Mouse (Mus musculus) adrenal gland, postnatal 36 days (tissue): ENCODE results near the gene Arid4b. TPM values are rescaled to one million over a fixed set of nuclear protein-coding genes. Genes with fewer than 3 reads are reported as not detected.

Source experiments
- DNase-seq, 2 experiments: peaks; one replicate each; pipeline ENCODE4 v3.0.0; 2021; ENCODE audit warnings: mixed read lengths in 1 of 2
- total RNA-seq, 2 experiments: library from RNA; stranded (reverse); gene quantifications; 2 replicates each; pipeline ENCODE4 v1.2.3; 2021

Gene Arid4b
- total RNA-seq, 2 experiments from 2014 or later: 29.6 to 32.4 TPM

GRCm38 (mm10) chr13:14062209-14063012, 621 bp upstream of the Arid4b start:
- no peak for DNase-seq

- no peak for DNase-seq
These were observed 875 bp downstream of the Arid4b start for GRCm38 (mm10) chr13:14063942-14064271.

GRCm38 (mm10) chr13:14064341-14065027, 1.5 kb downstream of the Arid4b start:
- DNase-seq: peak; percentile 41 to 54

GRCm38 (mm10) chr13:14065028-14065380, 2.0 kb downstream of the Arid4b start:
- no peak for DNase-seq

GRCm38 (mm10) chr13:14065701-14066100, 2.7 kb downstream of the Arid4b start:
- DNase-seq: no peak

- DNase-seq: no peak
These were observed 5.0 kb downstream of the Arid4b start for GRCm38 (mm10) chr13:14068035-14068434.

GRCm38 (mm10) chr13:14069291-14069690, 6.3 kb downstream of the Arid4b start:
- DNase-seq: no peak

- DNase-seq: no peak
These were observed 11.3 kb downstream of the Arid4b start for GRCm38 (mm10) chr13:14074371-14074770.

GRCm38 (mm10) chr13:14075326-14075725, 12.3 kb downstream of the Arid4b start:
- DNase-seq: no peak

- DNase-seq: no peak
These were observed 25.6 kb downstream of the Arid4b start for GRCm38 (mm10) chr13:14088669-14089068.

- DNase-seq: no peak
These were observed 40.0 kb downstream of the Arid4b start for GRCm38 (mm10) chr13:14103026-14103425.

- DNase-seq: peak in 1 of 2 experiments; percentile 7
These were observed 47.3 kb downstream of the Arid4b start for GRCm38 (mm10) chr13:14110154-14110873.

GRCm38 (mm10) chr13:14111146-14111545, 48.1 kb downstream of the Arid4b start:
- DNase-seq: no peak

- no peak for DNase-seq
These were observed 50.9 kb downstream of the Arid4b start for GRCm38 (mm10) chr13:14113746-14114528.

GRCm38 (mm10) chr13:14115805-14116204, 52.8 kb downstream of the Arid4b start:
- no peak for DNase-seq

- no peak for DNase-seq
These were observed 68.6 kb downstream of the Arid4b start for GRCm38 (mm10) chr13:14131651-14132050.

- DNase-seq: no peak
These were observed 79.4 kb downstream of the Arid4b start for GRCm38 (mm10) chr13:14142294-14142966.

GRCm38 (mm10) chr13:14177989-14178388, 115.0 kb downstream of the Arid4b start:
- DNase-seq: peak in 1 of 2 experiments; percentile 4

- DNase-seq: no peak
These were observed 116.6 kb downstream of the Arid4b start for GRCm38 (mm10) chr13:14179669-14180068.

- DNase-seq: no peak
These were observed 182.9 kb downstream of the Arid4b start for GRCm38 (mm10) chr13:14245946-14246345.
